Mouse (Mus musculus) CH12.LX (cell line): Measurements from ENCODE around the gene Suv39h1.
A peak's percentile ranks its signal among the peaks of the same experiment; 100 is the strongest.

Experiments
- CHD2 ChIP-seq: IDR thresholded peaks from 2 replicates; pipeline ENCODE4 v1.6.1; 2011; ENCODE audit warnings: low read length, improper control_type of control experiment
- CTCF ChIP-seq, 2 experiments: IDR thresholded peaks in 1 of 2; conservative IDR thresholded peaks in 1 of 2; 2 replicates each; pipeline ENCODE4 v1.5.1; 2011 to 2012; ENCODE audit warnings: low read depth in 2 of 2, low read length in 2 of 2, improper control_type of control experiment in 1 of 2, inconsistent platforms in 1 of 2, mild to moderate bottlenecking in 1 of 2, moderate library complexity in 1 of 2
- IRF4 ChIP-seq: IDR thresholded peaks from 2 replicates; pipeline ENCODE4 v1.6.1; 2014; ENCODE audit warnings: low read depth, mild to moderate bottlenecking, inconsistent platforms, low read length, improper control_type of control experiment
- MAZ ChIP-seq: IDR thresholded peaks from 2 replicates; pipeline ENCODE4 v1.6.1; 2012; ENCODE audit warnings: low read depth, mild to moderate bottlenecking, inconsistent platforms, low read length, improper control_type of control experiment, moderate library complexity
- POLR2A ChIP-seq: IDR thresholded peaks from 2 replicates; pipeline ENCODE4 v1.6.1; 2011; ENCODE audit warnings: low read depth, mild to moderate bottlenecking, improper control_type of control experiment, low read length
- RCOR1 ChIP-seq: conservative IDR thresholded peaks from 2 replicates; pipeline ENCODE4 v1.6.1; 2012; ENCODE audit warnings: low read depth, mild to moderate bottlenecking, inconsistent platforms, low read length, improper control_type of control experiment
- USF1 ChIP-seq: IDR thresholded peaks from 2 replicates; pipeline ENCODE4 v1.6.1; 2014; ENCODE audit warnings: low read depth, mild to moderate bottlenecking, inconsistent platforms, low read length, improper control_type of control experiment
- ZC3H11A ChIP-seq: IDR thresholded peaks from 2 replicates; pipeline ENCODE4 v1.6.1; 2012; ENCODE audit warnings: low read depth, mild to moderate bottlenecking, inconsistent platforms, low read length, improper control_type of control experiment
- ZMIZ1 ChIP-seq: IDR thresholded peaks from 2 replicates; pipeline ENCODE4 v1.6.1; 2012; ENCODE audit warnings: low read depth, mild to moderate bottlenecking, inconsistent platforms, low read length, improper control_type of control experiment

DNA sequence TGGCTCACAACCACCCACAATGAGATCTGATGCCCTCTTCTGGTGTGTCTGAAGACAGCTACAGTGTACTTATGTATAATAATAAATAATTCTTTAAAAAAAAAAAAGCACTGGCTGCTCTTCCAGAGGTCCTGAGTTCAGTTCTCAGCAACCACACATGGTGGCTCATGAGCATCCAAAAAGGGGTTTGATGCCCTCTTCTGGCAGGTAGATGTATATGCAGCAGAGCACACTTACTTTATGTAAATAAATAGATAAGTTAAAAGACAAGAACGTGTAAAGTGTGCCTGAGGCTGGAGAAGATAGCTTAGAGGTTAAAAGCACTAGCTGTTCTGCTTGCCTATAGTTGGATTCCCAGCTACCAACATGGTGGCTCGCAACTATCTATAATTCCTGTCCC is 49.8 kb downstream of the Suv39h1 start:
- TF ChIP-seq CTCF (conservative IDR thresholded peaks at IDR 0.05 in 1 of 2, IDR thresholded peaks at IDR 0.05 in 1 of 2; ENCODE audit: low read depth in 2 of 2, low read length in 2 of 2): peak in 1 of 2 experiments; percentile 32; a peak in 2 of 4 replicates
- no peak for TF ChIP-seq USF1
- TF ChIP-seq RCOR1: no peak
- TF ChIP-seq ZC3H11A: no peak
- TF ChIP-seq MAZ: no peak
- TF ChIP-seq IRF4: no peak
- no peak for TF ChIP-seq CHD2
- no peak for TF ChIP-seq POLR2A
- no peak for TF ChIP-seq ZMIZ1
